Mouse (Mus musculus) neural tube, embryonic 14.5 days (tissue): Measurements from ENCODE around the gene Hoxa13. TPM values are rescaled to one million over a fixed set of nuclear protein-coding genes. Genes with fewer than 3 reads are reported as not detected.

ENCODE experiments used
- ATAC-seq: fragments of 200-750 bp; cut with Nextera tagmentation; 2 replicates; pipeline ENCODE4 v1.8.0; 2017; ENCODE audit warnings: low read depth, mild to moderate bottlenecking, moderate TSS enrichment, moderate library complexity
- H3K27ac ChIP-seq: fragments of 300-500 bp; sonication (generic); 2 replicates; pipeline ENCODE4 v1.5.1; 2014; ENCODE audit warnings: low read depth, mild to moderate bottlenecking, control low read depth, low read length, moderate library complexity, mixed read lengths
- H3K27me3 ChIP-seq: fragments of 300-500 bp; sonication (generic); 2 replicates; pipeline ENCODE4 v1.6.1; 2014; ENCODE audit warnings: low read length; ENCODE audit not compliant: control insufficient read depth, insufficient read depth
- H3K36me3 ChIP-seq: fragments of 300-500 bp; sonication (generic); 2 replicates; pipeline ENCODE4 v1.6.1; 2014; ENCODE audit warnings: low read length, mixed read lengths; ENCODE audit not compliant: control insufficient read depth, insufficient read depth
- H3K4me1 ChIP-seq: fragments of 300-500 bp; sonication (generic); 2 replicates; pipeline ENCODE4 v1.6.1; 2014; ENCODE audit warnings: low read length; ENCODE audit not compliant: control insufficient read depth, insufficient read depth
- H3K4me2 ChIP-seq: fragments of 300-500 bp; sonication (generic); 2 replicates; pipeline ENCODE4 v1.6.1; 2014; ENCODE audit warnings: mild to moderate bottlenecking, low read depth, low read length, control low read depth
- H3K4me3 ChIP-seq: fragments of 300-500 bp; sonication (generic); 2 replicates; pipeline ENCODE4 v1.5.1; 2014; ENCODE audit warnings: low read depth, low read length, control low read depth, mixed read lengths
- H3K9ac ChIP-seq: fragments of 300-500 bp; sonication (generic); replicated peaks from 2 replicates; pipeline ENCODE4 v1.6.1; 2014; ENCODE audit warnings: low read depth, mild to moderate bottlenecking, control low read depth, low read length, mixed read lengths
- H3K9me3 ChIP-seq: fragments of 300-500 bp; sonication (generic); 2 replicates; pipeline ENCODE4 v1.6.1; 2016; ENCODE audit warnings: low read length; ENCODE audit not compliant: control insufficient read depth
- WGBS: fragments of 180-500 bp; shearing (Covaris S2); extraction: QIAGEN DNeasy Blood & Tissue Kit; methylation state at CpG from one replicate; pipeline ENCODE4 v1.1.7; 2014; 5-methylcytosine and 5-hydroxymethylcytosine counted together
- polyA plus RNA-seq: library from polyadenylated mRNA; unstranded; fragments of >200 nt; fragmentation: Nextera tagmentation; extraction: Ambion mirVana; gene quantifications from 2 replicates; pipeline ENCODE4 v1.2.1, GENCODE M21; 2014

Gene Hoxa13
- polyA plus RNA-seq, 1 experiment from 2014 or later: not detected

- no peak for ATAC-seq
- Histone ChIP-seq H3K4me3 (peak overlapping the region; percentile 88), H3K36me3 (no peaks in the 10 kb centered on the region), H3K9me3 (no peaks in the 10 kb centered on the region), H3K27ac (peak overlapping the region; percentile 99), H3K4me1 (peaks cover 36% of the 10 kb centered on the region), H3K4me2 (peak overlapping the region; percentile 99), H3K9ac (peak overlapping the region; percentile 98), H3K27me3 (no peaks in the 10 kb centered on the region)
- 3% methylated on average over 23 of the region's 23 CpGs for WGBS
Observed at GRCm38 (mm10) chr6:52217895-52218642, 42.6 kb downstream of the Hoxa13 start.

GRCm38 (mm10) chr6:52217459-52217768, 43.3 kb downstream of the Hoxa13 start:
- WGBS: under 1% methylated on average over 24 of the region's 25 CpGs
- peak overlapping the region; percentile 88 for H3K4me3 ChIP-seq

GRCm38 (mm10) chr6:52216691-52217458, 43.8 kb downstream of the Hoxa13 start:
- peak overlapping the region; percentile 99 for H3K27ac ChIP-seq
- H3K36me3 ChIP-seq: no peaks in the 10 kb centered on the region
- peak overlapping the region; percentile 99 for H3K4me2 ChIP-seq
- WGBS: under 1% methylated on average over 60 of the region's 60 CpGs
- no peaks in the 10 kb centered on the region for H3K9me3 ChIP-seq
- H3K27me3 ChIP-seq: no peaks in the 10 kb centered on the region
- peak; percentile 15 for ATAC-seq
- H3K9ac ChIP-seq: peak overlapping the region; percentile 98
- peak overlapping the region; percentile 88 for H3K4me3 ChIP-seq
- peaks cover 36% of the 10 kb centered on the region for H3K4me1 ChIP-seq

More at GRCm38 (mm10) chr6:52217459-52217768, 43.3 kb downstream of the Hoxa13 start:
- Histone ChIP-seq H3K27ac (peak overlapping the region; percentile 99), H3K36me3 (no peaks in the 10 kb centered on the region), H3K9ac (peak overlapping the region; percentile 98), H3K4me2 (peak overlapping the region; percentile 99), H3K4me1 (peaks cover 36% of the 10 kb centered on the region), H3K27me3 (no peaks in the 10 kb centered on the region), H3K9me3 (no peaks in the 10 kb centered on the region)
- peak; percentile 79 for ATAC-seq

GRCm38 (mm10) chr6:52215771-52216535, 44.7 kb downstream of the Hoxa13 start:
- Histone ChIP-seq H3K4me3 (peak overlapping the region; percentile 88), H3K27ac (peak overlapping the region; percentile 99)
- under 1% methylated on average over 30 of the region's 30 CpGs for WGBS

GRCm38 (mm10) chr6:52215070-52215469, 45.6 kb downstream of the Hoxa13 start:
- Histone ChIP-seq H3K27ac (peak overlapping the region; percentile 99), H3K4me1 (peaks cover 36% of the 10 kb centered on the region), H3K4me2 (peak overlapping the region; percentile 99), H3K9ac (peak overlapping the region; percentile 98), H3K27me3 (no peaks in the 10 kb centered on the region), H3K9me3 (no peaks in the 10 kb centered on the region), H3K36me3 (no peaks in the 10 kb centered on the region), H3K4me3 (peak overlapping the region; percentile 88)
- ATAC-seq: no peak
- 6% methylated on average over 3 of the region's 3 CpGs for WGBS

More at GRCm38 (mm10) chr6:52215771-52216535, 44.7 kb downstream of the Hoxa13 start:
- Histone ChIP-seq H3K36me3 (no peaks in the 10 kb centered on the region), H3K4me2 (peak overlapping the region; percentile 99), H3K27me3 (no peaks in the 10 kb centered on the region), H3K4me1 (peaks cover 36% of the 10 kb centered on the region), H3K9me3 (no peaks in the 10 kb centered on the region), H3K9ac (peak overlapping the region; percentile 98)
- ATAC-seq: no peak

GRCm38 (mm10) chr6:52214271-52214670, 46.4 kb downstream of the Hoxa13 start:
- Histone ChIP-seq H3K4me3 (peak overlapping the region; percentile 88), H3K27ac (peak overlapping the region; percentile 99), H3K9me3 (no peaks in the 10 kb centered on the region), H3K4me1 (peaks cover 35% of the 10 kb centered on the region), H3K4me2 (peak overlapping the region; percentile 99), H3K9ac (peak overlapping the region; percentile 98), H3K36me3 (no peaks in the 10 kb centered on the region), H3K27me3 (no peaks in the 10 kb centered on the region)
- ATAC-seq: no peak
- WGBS: 11% methylated on average over 5 of the region's 5 CpGs

- Histone ChIP-seq H3K36me3 (no peaks in the 10 kb centered on the region), H3K4me2 (peak within 1 kb of the TSS; percentile 99), H3K4me1 (peaks cover 30% of the 10 kb centered on the region), H3K9me3 (no peaks in the 10 kb centered on the region), H3K27me3 (no peaks in the 10 kb centered on the region), H3K4me3 (peak within 1 kb of the TSS; percentile 88), H3K9ac (peak within 1 kb of the TSS; percentile 98), H3K27ac (peak within 1 kb of the TSS; percentile 99)
- 2% methylated on average over 38 of the region's 38 CpGs for WGBS
- ATAC-seq: peak; percentile 76
Observed at GRCm38 (mm10) chr6:52213119-52213986, 47.3 kb downstream of the Hoxa13 start, which contains the start of the genes Hoxa3 and Gm28308. Gene Hoxa3 (minus strand): TSS chr6:52213336. Gene Gm28308 (minus strand): TSS chr6:52213339.

- Histone ChIP-seq H3K9me3 (no peaks in the 10 kb centered on the region), H3K27ac (peak overlapping the region; percentile 99), H3K4me1 (peaks cover 27% of the 10 kb centered on the region), H3K36me3 (no peaks in the 10 kb centered on the region), H3K9ac (peak overlapping the region; percentile 98), H3K4me3 (peak overlapping the region; percentile 88), H3K27me3 (no peaks in the 10 kb centered on the region), H3K4me2 (peak overlapping the region; percentile 99)
- ATAC-seq: peak; percentile 20; the same call in 1 of the 2 replicates
- 1% methylated on average over 22 of the region's 22 CpGs for WGBS
Observed at GRCm38 (mm10) chr6:52212556-52213118, 48.0 kb downstream of the Hoxa13 start.
